Mouse (Mus musculus) liver, embryonic 13.5 days (tissue): ENCODE measurements around the gene Appbp2. TPM values are rescaled to one million over a fixed set of nuclear protein-coding genes. Genes with fewer than 3 reads are reported as not detected.

ENCODE experiments used
- ATAC-seq: fragments of 200-750 bp; cut with Nextera tagmentation; 2 replicates; pipeline ENCODE4 v1.8.0; 2017; ENCODE audit warnings: low read depth, mild to moderate bottlenecking, moderate number of reproducible peaks, moderate library complexity
- DNase-seq: peaks from one replicate; pipeline ENCODE4 v3.0.0; 2022
- H3K27ac ChIP-seq: fragments of 300-500 bp; sonication (generic); 2 replicates; pipeline ENCODE4 v1.5.1; 2015; ENCODE audit warnings: moderate library complexity, mild to moderate bottlenecking, inconsistent platforms
- H3K27me3 ChIP-seq: fragments of 300-500 bp; sonication (generic); 2 replicates; pipeline ENCODE4 v1.6.1; 2015; ENCODE audit warnings: mild to moderate bottlenecking, inconsistent platforms
- H3K36me3 ChIP-seq: fragments of 300-500 bp; sonication (generic); 2 replicates; pipeline ENCODE4 v1.6.1; 2015; ENCODE audit warnings: mild to moderate bottlenecking, inconsistent platforms
- H3K4me1 ChIP-seq: fragments of 300-500 bp; sonication (generic); replicated peaks from 2 replicates; pipeline ENCODE4 v1.6.1; 2015; ENCODE audit warnings: inconsistent platforms
- H3K4me2 ChIP-seq: fragments of 300-500 bp; sonication (generic); 2 replicates; pipeline ENCODE4 v1.6.1; 2015; ENCODE audit warnings: inconsistent platforms, mild to moderate bottlenecking, moderate library complexity
- H3K4me3 ChIP-seq: fragments of 300-500 bp; sonication (generic); replicated peaks from 2 replicates; pipeline ENCODE4 v1.5.1; 2015; ENCODE audit warnings: mild to moderate bottlenecking, inconsistent platforms
- H3K9ac ChIP-seq: fragments of 300-500 bp; sonication (generic); 2 replicates; pipeline ENCODE4 v1.6.1; 2015; ENCODE audit warnings: mild to moderate bottlenecking, inconsistent platforms
- H3K9me3 ChIP-seq: fragments of 300-500 bp; sonication (generic); replicated peaks from 2 replicates; pipeline ENCODE4 v1.6.1; 2016; ENCODE audit warnings: inconsistent platforms
- WGBS: fragments of 180-500 bp; shearing (Covaris S2); methylation state at CpG from one replicate; pipeline ENCODE4 v1.1.7; 2015; ENCODE audit not compliant: insufficient replicate concordance; 5-methylcytosine and 5-hydroxymethylcytosine counted together
- polyA plus RNA-seq: library from polyadenylated mRNA; unstranded; fragments of >200 nt; fragmentation: Nextera tagmentation; extraction: Ambion mirVana; gene quantifications from 2 replicates; pipeline ENCODE4 v1.2.1, GENCODE M21; 2015

Gene Appbp2
- polyA plus RNA-seq, result 15.7 and 17.7 TPM in 2 replicates

- 3% methylated on average over 48 of the region's 48 CpGs for WGBS
- Histone ChIP-seq H3K4me2 (peak within 1 kb of the TSS; percentile 78), H3K4me1 (peaks cover 25% of the 10 kb centered on the region), H3K9me3 (no peaks in the 10 kb centered on the region), H3K9ac (peak within 1 kb of the TSS; percentile 92), H3K27ac (peak within 1 kb of the TSS; percentile 92), H3K36me3 (peaks cover 13% of the 10 kb centered on the region), H3K4me3 (peak within 1 kb of the TSS; percentile 92), H3K27me3 (no peaks in the 10 kb centered on the region)
- DNase-seq, result peak; percentile 89
- peak; percentile 89 for ATAC-seq
Observed at GRCm38 (mm10) chr11:85234990-85235841, at the start of gene Appbp2. Appbp2 (minus strand) TSS chr11:85235130.

- 69% methylated on average over 15 of the region's 15 CpGs for WGBS
Observed at GRCm38 (mm10) chr11:85281219-85281878, 46.4 kb upstream of the Appbp2 start.

GRCm38 (mm10) chr11:85278175-85278574, 43.2 kb upstream of the Appbp2 start:
- WGBS, result 45% methylated on average over 1 of the region's 1 CpGs
- Histone ChIP-seq H3K4me2 (no peak overlapping the region), H3K27me3 (peaks cover 9% of the 10 kb centered on the region; the same call in 1 of the 2 replicates), H3K27ac (no peak overlapping the region), H3K9me3 (no peaks in the 10 kb centered on the region), H3K4me1 (no peaks in the 10 kb centered on the region), H3K36me3 (no peaks in the 10 kb centered on the region), H3K4me3 (no peak overlapping the region), H3K9ac (no peak overlapping the region)
- DNase-seq (no peak), ATAC-seq (no peak)

More at GRCm38 (mm10) chr11:85281219-85281878, 46.4 kb upstream of the Appbp2 start:
- DNase-seq (no peak), ATAC-seq (no peak)
- H3K4me2 ChIP-seq, result no peak overlapping the region
- no peaks in the 10 kb centered on the region for H3K4me1 ChIP-seq
- H3K9me3 ChIP-seq, result no peaks in the 10 kb centered on the region
- H3K9ac ChIP-seq, result no peak overlapping the region
- H3K27me3 ChIP-seq, result peaks cover 9% of the 10 kb centered on the region; the same call in 1 of the 2 replicates
- no peaks in the 10 kb centered on the region for H3K36me3 ChIP-seq
- no peak overlapping the region for H3K27ac ChIP-seq
- H3K4me3 ChIP-seq, result no peak overlapping the region

- WGBS, result 37% methylated on average over 5 of the region's 5 CpGs
Observed at GRCm38 (mm10) chr11:85277609-85278008, 42.7 kb upstream of the Appbp2 start.

GRCm38 (mm10) chr11:85275151-85275550, 40.2 kb upstream of the Appbp2 start:
- DNase-seq (no peak), ATAC-seq (no peak)
- Histone ChIP-seq H3K9ac (no peak overlapping the region), H3K27me3 (peaks cover 9% of the 10 kb centered on the region; the same call in 1 of the 2 replicates), H3K4me1 (0 out of 2 replicates have a peak, but pooled peaks cover 4% of the 10 kb centered on the region), H3K36me3 (no peaks in the 10 kb centered on the region), H3K9me3 (no peaks in the 10 kb centered on the region), H3K4me2 (no peak overlapping the region), H3K27ac (no peak overlapping the region), H3K4me3 (no peak overlapping the region)
- WGBS, result 73% methylated on average over 5 of the region's 5 CpGs

More at GRCm38 (mm10) chr11:85277609-85278008, 42.7 kb upstream of the Appbp2 start:
- ATAC-seq (no peak), DNase-seq (no peak)
- peaks cover 9% of the 10 kb centered on the region; the same call in 1 of the 2 replicates for H3K27me3 ChIP-seq
- H3K36me3 ChIP-seq, result no peaks in the 10 kb centered on the region
- H3K9me3 ChIP-seq, result no peaks in the 10 kb centered on the region
- no peak overlapping the region for H3K9ac ChIP-seq
- H3K4me3 ChIP-seq, result no peak overlapping the region
- no peaks in the 10 kb centered on the region for H3K4me1 ChIP-seq
- no peak overlapping the region for H3K27ac ChIP-seq
- no peak overlapping the region for H3K4me2 ChIP-seq

- H3K9ac ChIP-seq, result no peak overlapping the region
- ATAC-seq (no peak), DNase-seq (peak; percentile 13)
- H3K36me3 ChIP-seq, result no peaks in the 10 kb centered on the region
- H3K4me2 ChIP-seq, result no peak overlapping the region
- H3K27ac ChIP-seq, result no peak overlapping the region
- 0 out of 2 replicates have a peak, but pooled peaks cover 4% of the 10 kb centered on the region for H3K4me1 ChIP-seq
- H3K4me3 ChIP-seq, result no peak overlapping the region
- 54% methylated on average over 6 of the region's 6 CpGs for WGBS
- H3K9me3 ChIP-seq, result no peaks in the 10 kb centered on the region
- H3K27me3 ChIP-seq, result peaks cover 2% of the 10 kb centered on the region; the same call in 1 of the 2 replicates
Observed at GRCm38 (mm10) chr11:85273299-85273698, 38.4 kb upstream of the Appbp2 start.

- Histone ChIP-seq H3K4me1 (0 out of 2 replicates have a peak, but pooled peaks cover 4% of the 10 kb centered on the region), H3K9ac (no peak overlapping the region), H3K27me3 (no peaks in the 10 kb centered on the region), H3K4me2 (no peak overlapping the region), H3K36me3 (no peaks in the 10 kb centered on the region), H3K9me3 (no peaks in the 10 kb centered on the region), H3K27ac (no peak overlapping the region), H3K4me3 (no peak overlapping the region)
- ATAC-seq (peak; percentile 54; the same call in 1 of the 2 replicates), DNase-seq (peak; percentile 55)
- WGBS, result 40% methylated on average over 3 of the region's 3 CpGs
Observed at GRCm38 (mm10) chr11:85270631-85271030, 35.7 kb upstream of the Appbp2 start.

- no peaks in the 10 kb centered on the region for H3K36me3 ChIP-seq
- no peaks in the 10 kb centered on the region for H3K9me3 ChIP-seq
- WGBS, result 74% methylated on average over 1 of the region's 1 CpGs
- no peak overlapping the region for H3K9ac ChIP-seq
- no peak for DNase-seq
- no peak overlapping the region for H3K4me3 ChIP-seq
- H3K27me3 ChIP-seq, result no peaks in the 10 kb centered on the region
- H3K4me2 ChIP-seq, result no peak overlapping the region
- H3K4me1 ChIP-seq, result 0 out of 2 replicates have a peak, but pooled peaks cover 4% of the 10 kb centered on the region
- ATAC-seq, result no peak
- no peak overlapping the region for H3K27ac ChIP-seq
Observed at GRCm38 (mm10) chr11:85267393-85267792, 32.5 kb upstream of the Appbp2 start.

- Histone ChIP-seq H3K27me3 (no peaks in the 10 kb centered on the region), H3K4me1 (no peaks in the 10 kb centered on the region), H3K4me3 (no peak overlapping the region), H3K27ac (no peak overlapping the region), H3K36me3 (no peaks in the 10 kb centered on the region), H3K9me3 (no peaks in the 10 kb centered on the region), H3K4me2 (no peak overlapping the region), H3K9ac (no peak overlapping the region)
- 30% methylated on average over 5 of the region's 5 CpGs for WGBS
- ATAC-seq (no peak), DNase-seq (no peak)
Observed at GRCm38 (mm10) chr11:85264635-85265034, 29.7 kb upstream of the Appbp2 start.

- 19% methylated on average over 7 of the region's 7 CpGs for WGBS
- H3K4me3 ChIP-seq, result no peak overlapping the region
- ATAC-seq (no peak), DNase-seq (peak; percentile 58)
- H3K4me2 ChIP-seq, result no peak overlapping the region
- no peaks in the 10 kb centered on the region for H3K27me3 ChIP-seq
- peaks cover 3% of the 10 kb centered on the region for H3K4me1 ChIP-seq
- H3K9me3 ChIP-seq, result no peaks in the 10 kb centered on the region
- no peak overlapping the region for H3K27ac ChIP-seq
- no peak overlapping the region for H3K9ac ChIP-seq
- H3K36me3 ChIP-seq, result no peaks in the 10 kb centered on the region
Observed at GRCm38 (mm10) chr11:85261192-85261591, 26.3 kb upstream of the Appbp2 start.

- ATAC-seq (no peak), DNase-seq (no peak)
- no peak overlapping the region for H3K4me2 ChIP-seq
Observed at GRCm38 (mm10) chr11:85258966-85259365, 24.0 kb upstream of the Appbp2 start.

More at GRCm38 (mm10) chr11:85258966-85259365, 24.0 kb upstream of the Appbp2 start:
- 74% methylated on average over 11 of the region's 11 CpGs for WGBS
- Histone ChIP-seq H3K9me3 (no peaks in the 10 kb centered on the region), H3K9ac (no peak overlapping the region), H3K4me3 (no peak overlapping the region), H3K27ac (peak overlapping the region; percentile 9; the same call in 1 of the 2 replicates), H3K27me3 (no peaks in the 10 kb centered on the region), H3K36me3 (no peaks in the 10 kb centered on the region), H3K4me1 (peaks cover 16% of the 10 kb centered on the region)
